Mouse (Mus musculus): ENCODE data around the gene Trim28.

DNA sequence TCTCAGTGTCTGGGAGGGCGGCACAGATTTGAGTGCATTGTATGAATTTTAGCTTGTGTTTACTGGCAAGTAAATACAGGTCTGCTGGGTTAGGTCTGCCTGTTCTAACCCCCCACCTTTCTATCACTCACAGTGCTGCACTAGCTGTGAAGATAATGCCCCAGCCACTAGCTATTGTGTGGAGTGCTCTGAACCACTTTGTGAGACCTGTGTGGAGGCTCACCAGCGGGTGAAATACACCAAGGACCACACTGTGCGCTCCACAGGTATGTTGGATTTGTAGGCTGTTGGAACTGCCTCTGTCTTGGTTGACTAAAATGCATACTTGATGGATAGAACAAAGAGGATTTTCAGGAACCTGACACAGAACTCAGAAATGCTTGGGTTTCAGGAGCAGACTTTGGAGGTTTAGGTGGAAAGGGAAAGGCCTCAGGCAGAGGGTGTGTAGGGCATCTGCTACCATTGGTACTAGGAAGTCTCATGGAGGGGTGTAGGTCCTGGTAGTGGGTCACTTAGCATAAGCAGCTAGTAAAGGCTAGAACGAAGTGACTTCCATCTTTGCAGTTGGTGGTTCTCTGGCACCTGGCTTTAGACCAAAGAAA is 26.7 kb downstream of the Trim28 start:
- TF ChIP-seq CTCF (conservative IDR thresholded peaks at IDR 0.05; ENCODE audit: insufficient read depth, insufficient read length, low read depth, low read length), result no peak
- TF ChIP-seq POLR2A (IDR thresholded peaks at IDR 0.05; ENCODE audit: low read depth, low read length), result no peak

Measured in kidney, adult 2 months (tissue).